Mouse (Mus musculus): ENCODE data around the gene Samd4b. TPM values are rescaled to one million over a fixed set of nuclear protein-coding genes. Genes with fewer than 3 reads are reported as not detected.

Gene Samd4b
- polyA plus RNA-seq, 2 experiments: 33.0 to 82.0 TPM

DNA sequence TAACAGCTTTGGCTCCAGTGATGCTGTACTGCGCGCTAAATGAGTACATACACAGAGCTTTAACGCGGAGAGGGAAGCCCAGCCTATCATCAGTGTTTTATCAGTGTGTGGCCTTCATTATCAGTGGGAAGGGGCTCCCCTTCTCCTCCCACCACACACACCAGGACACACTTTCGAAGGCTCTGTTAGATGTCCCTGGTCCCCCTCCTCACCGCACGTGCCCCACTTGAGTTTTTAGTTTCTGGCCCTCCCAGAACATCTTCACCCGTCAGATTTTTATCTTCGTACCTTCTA, 720 bp downstream of the Samd4b start:
- Histone ChIP-seq H3K4me3 (replicated peaks; ENCODE audit: low read length) (peak overlapping the region; percentile 67), H3K27me3 (ENCODE audit: control insufficient read depth, insufficient read depth, low read length) (no peaks in the 10 kb centered on the region), H3K9me3 (ENCODE audit: control insufficient read depth, low read length) (no peaks in the 10 kb centered on the region), H3K9ac (ENCODE audit: low read depth, low read length, severe bottlenecking) (peak overlapping the region; percentile 69), H3K4me2 (replicated peaks; ENCODE audit: low read depth, low read length, severe bottlenecking) (peak overlapping the region; percentile 59), H3K27ac (replicated peaks; ENCODE audit: low read depth, low read length) (no peak overlapping the region), H3K36me3 (ENCODE audit: control insufficient read depth, insufficient read depth, low read length) (0 out of 2 replicates have a peak, but pooled peaks cover 2% of the 10 kb centered on the region), H3K4me1 (ENCODE audit: control insufficient read depth, insufficient read depth, low read length) (peaks cover 20% of the 10 kb centered on the region)
- DNase-seq (ENCODE audit: low spot score) (no peak), ATAC-seq (ENCODE audit: low FRiP score, low read depth) (no peak)
- no peak for TF ChIP-seq POLR2A (IDR thresholded peaks at IDR 0.05; ENCODE audit: borderline replicate concordance, extremely low read depth, insufficient read depth, insufficient read length)
- WGBS: 8% methylated on average over 9 of the region's 9 CpGs

DNA sequence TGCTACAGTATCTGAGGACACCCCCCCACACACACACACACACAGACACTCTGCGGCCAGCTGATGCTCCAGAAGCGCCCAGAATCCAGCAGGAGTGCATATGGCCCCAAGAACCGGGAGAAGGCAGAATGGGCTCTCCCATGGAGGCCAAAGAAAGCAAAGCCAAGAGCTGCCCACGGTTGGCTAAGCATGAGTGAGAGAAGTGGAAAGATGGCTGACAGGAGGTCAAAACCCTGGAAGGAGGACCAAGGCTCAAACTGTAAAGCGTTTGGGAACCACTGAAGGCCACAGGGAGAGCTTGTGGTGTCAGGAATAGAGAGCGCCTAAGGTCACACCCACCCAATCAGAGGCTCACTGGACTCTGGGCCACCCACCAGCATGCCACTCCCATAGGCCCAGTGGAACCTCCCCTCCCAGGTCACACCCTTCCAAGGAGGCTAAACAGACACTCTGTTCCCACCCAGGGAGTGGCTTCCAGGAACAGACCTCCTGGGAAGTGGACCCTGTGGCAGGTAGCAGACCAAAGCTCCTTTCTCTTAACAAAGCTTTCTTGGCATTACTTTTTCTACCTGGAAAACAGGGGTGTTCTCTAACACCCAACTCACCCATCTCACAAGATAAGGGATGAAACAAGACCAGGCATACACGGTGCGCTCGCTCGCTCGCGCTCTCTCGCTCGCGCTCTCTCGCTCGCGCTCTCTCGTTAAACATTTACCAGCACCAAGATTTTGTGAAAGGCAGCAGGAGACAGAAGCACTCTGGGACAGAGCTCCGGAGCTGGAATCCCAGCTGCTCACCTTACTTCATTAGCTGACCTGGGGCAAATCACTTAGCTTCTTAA, 1.3 kb downstream of the Samd4b start:
- peak overlapping the region; percentile 59 for H3K4me2 ChIP-seq (replicated peaks; ENCODE audit: low read depth, low read length, severe bottlenecking)
- H3K4me3 ChIP-seq (replicated peaks; ENCODE audit: low read length): peak overlapping the region; percentile 67
- H3K9me3 ChIP-seq (ENCODE audit: control insufficient read depth, low read length): no peaks in the 10 kb centered on the region
- H3K27ac ChIP-seq (replicated peaks; ENCODE audit: low read depth, low read length): no peak overlapping the region
- peaks cover 20% of the 10 kb centered on the region for H3K4me1 ChIP-seq (ENCODE audit: control insufficient read depth, insufficient read depth, low read length)
- no peak for TF ChIP-seq POLR2A (IDR thresholded peaks at IDR 0.05; ENCODE audit: borderline replicate concordance, extremely low read depth, insufficient read depth, insufficient read length)
- H3K36me3 ChIP-seq (ENCODE audit: control insufficient read depth, insufficient read depth, low read length): 0 out of 2 replicates have a peak, but pooled peaks cover 2% of the 10 kb centered on the region
- ATAC-seq (ENCODE audit: low FRiP score, low read depth) (no peak), DNase-seq (ENCODE audit: low spot score) (no peak)
- WGBS: 40% methylated on average over 20 of the region's 20 CpGs
- H3K27me3 ChIP-seq (ENCODE audit: control insufficient read depth, insufficient read depth, low read length): no peaks in the 10 kb centered on the region
- peak overlapping the region; percentile 69 for H3K9ac ChIP-seq (ENCODE audit: low read depth, low read length, severe bottlenecking)

DNA sequence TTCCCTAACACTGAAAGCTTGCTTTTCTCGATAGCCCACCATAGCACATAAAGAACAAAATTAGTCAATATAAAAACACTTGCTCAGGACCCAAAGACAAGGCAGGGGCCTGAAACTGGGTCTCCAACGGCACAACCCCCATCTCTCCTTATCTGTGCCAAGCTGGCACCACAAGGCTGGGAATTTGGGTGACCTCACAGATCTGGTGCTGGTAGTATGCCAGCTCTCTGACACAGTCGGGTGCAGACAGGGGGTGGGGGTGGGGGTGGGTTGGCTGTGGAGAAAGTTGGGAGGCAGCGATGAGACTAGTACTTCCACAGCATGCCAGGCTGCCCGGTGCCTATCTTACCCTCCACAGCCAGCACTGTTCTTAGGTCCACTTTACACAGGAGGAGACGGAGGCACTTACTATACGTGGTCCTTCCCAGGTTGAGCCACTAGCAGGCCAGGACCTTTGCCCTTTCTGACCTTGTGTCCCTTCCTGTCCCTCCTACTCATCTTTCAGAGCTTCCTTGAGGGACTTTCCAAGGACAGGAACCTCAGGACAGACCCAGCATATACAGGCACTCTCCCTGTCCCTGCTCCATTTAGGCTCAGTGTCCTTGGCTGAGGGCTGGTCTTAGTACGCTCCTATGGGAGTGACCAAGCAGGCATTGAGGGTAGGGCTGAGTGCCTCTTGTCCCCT, 2.1 kb downstream of the Samd4b start:
- ATAC-seq (ENCODE audit: low FRiP score, low read depth): no peak
- 0 out of 2 replicates have a peak, but pooled peaks cover 2% of the 10 kb centered on the region for H3K36me3 ChIP-seq (ENCODE audit: control insufficient read depth, insufficient read depth, low read length)
- H3K27ac ChIP-seq (replicated peaks; ENCODE audit: low read depth, low read length): no peak overlapping the region
- H3K9ac ChIP-seq (ENCODE audit: low read depth, low read length, severe bottlenecking): no peak overlapping the region
- H3K4me3 ChIP-seq (replicated peaks; ENCODE audit: low read length): no peak overlapping the region
- peaks cover 22% of the 10 kb centered on the region for H3K4me1 ChIP-seq (ENCODE audit: control insufficient read depth, insufficient read depth, low read length)
- DNase-seq (ENCODE audit: low spot score): no peak
- H3K9me3 ChIP-seq (ENCODE audit: control insufficient read depth, low read length): no peaks in the 10 kb centered on the region
- WGBS: 74% methylated on average over 8 of the region's 8 CpGs
- TF ChIP-seq POLR2A (IDR thresholded peaks at IDR 0.05; ENCODE audit: borderline replicate concordance, extremely low read depth, insufficient read depth, insufficient read length): no peak
- no peaks in the 10 kb centered on the region for H3K27me3 ChIP-seq (ENCODE audit: control insufficient read depth, insufficient read depth, low read length)
- peak overlapping the region; percentile 59 for H3K4me2 ChIP-seq (replicated peaks; ENCODE audit: low read depth, low read length, severe bottlenecking)

DNA sequence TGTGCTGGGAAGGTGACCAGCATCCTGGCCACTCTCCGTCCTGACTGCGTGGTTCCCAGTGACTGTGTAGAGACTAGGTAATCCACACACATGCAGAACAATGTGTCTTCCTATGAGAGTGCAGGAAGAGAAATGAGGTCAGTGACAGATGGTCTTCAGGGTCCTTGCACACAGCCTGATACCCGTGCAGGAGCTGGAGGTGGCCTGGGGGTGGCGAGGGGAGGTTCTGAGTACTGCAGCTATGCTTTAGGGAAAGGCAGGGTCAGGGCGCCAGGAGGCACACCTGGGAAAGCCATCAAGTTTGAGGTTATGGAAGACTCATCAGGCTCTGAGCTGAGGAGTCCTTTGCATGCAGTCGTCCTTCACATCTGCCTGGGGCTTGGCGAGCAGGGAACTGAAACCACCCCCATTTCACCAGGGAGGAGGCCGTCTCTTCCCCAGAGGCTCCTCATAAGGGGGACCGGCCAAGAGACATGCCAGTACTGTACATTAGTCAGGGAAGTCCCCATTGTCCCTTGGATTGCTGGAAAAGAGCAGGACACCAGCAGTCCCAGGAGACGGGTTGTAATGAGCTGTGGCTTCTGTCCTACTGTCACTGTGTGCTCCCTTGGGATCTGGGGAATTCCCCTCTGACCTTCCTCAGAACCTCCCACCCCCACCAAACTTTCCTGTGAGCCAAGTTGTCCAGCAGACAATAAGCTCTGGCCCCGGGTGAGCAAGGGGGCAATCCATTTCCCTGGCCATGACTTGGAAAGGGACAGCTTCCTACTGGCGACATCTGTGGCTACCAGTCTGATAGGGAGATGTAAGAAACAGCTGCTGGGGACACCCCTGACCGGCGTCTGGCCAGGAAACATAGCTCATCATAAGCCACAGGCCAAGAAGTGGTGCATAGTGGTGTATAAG, 4.5 kb downstream of the Samd4b start:
- no peaks in the 10 kb centered on the region for H3K9me3 ChIP-seq (ENCODE audit: control insufficient read depth, low read length)
- TF ChIP-seq POLR2A (IDR thresholded peaks at IDR 0.05; ENCODE audit: borderline replicate concordance, extremely low read depth, insufficient read depth, insufficient read length): no peak
- H3K27me3 ChIP-seq (ENCODE audit: control insufficient read depth, insufficient read depth, low read length): no peaks in the 10 kb centered on the region
- 0 out of 2 replicates have a peak, but pooled peaks cover 2% of the 10 kb centered on the region for H3K36me3 ChIP-seq (ENCODE audit: control insufficient read depth, insufficient read depth, low read length)
- peak; percentile 13 for DNase-seq (ENCODE audit: low spot score)
- ATAC-seq (ENCODE audit: low FRiP score, low read depth): no peak
- H3K4me2 ChIP-seq (replicated peaks; ENCODE audit: low read depth, low read length, severe bottlenecking): no peak overlapping the region; the same call in 1 of the 2 replicates
- H3K9ac ChIP-seq (ENCODE audit: low read depth, low read length, severe bottlenecking): no peak overlapping the region
- H3K4me3 ChIP-seq (replicated peaks; ENCODE audit: low read length): no peak overlapping the region
- H3K27ac ChIP-seq (replicated peaks; ENCODE audit: low read depth, low read length): peak overlapping the region; percentile 38; the same call in 1 of the 2 replicates
- peaks cover 24% of the 10 kb centered on the region for H3K4me1 ChIP-seq (ENCODE audit: control insufficient read depth, insufficient read depth, low read length)
- 47% methylated on average over 14 of the region's 14 CpGs for WGBS

DNA sequence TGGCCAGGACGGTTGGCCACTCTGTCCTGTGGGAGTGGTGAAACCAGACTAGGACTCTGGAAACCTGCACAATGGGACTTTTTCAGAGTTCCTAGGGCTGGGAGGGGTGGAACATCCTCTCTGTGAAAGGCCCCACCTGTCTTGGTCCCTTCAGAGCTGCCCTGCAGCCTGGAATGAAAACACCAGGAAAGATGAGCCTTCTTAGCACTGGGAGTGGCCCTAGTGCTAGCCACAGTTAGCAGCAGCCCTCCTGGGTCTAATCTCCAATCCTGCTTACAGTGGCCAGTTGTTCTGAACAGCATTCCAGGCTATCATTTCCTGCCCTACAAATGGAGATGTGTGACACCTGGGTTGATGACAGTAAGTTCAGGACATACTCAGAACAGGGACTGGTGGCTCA, 6.1 kb downstream of the Samd4b start:
- H3K4me2 ChIP-seq (replicated peaks; ENCODE audit: low read depth, low read length, severe bottlenecking): no peak overlapping the region
- peaks cover 36% of the 10 kb centered on the region for H3K4me1 ChIP-seq (ENCODE audit: control insufficient read depth, insufficient read depth, low read length)

More for the DNA sequence above, 6.1 kb downstream of the Samd4b start:
- Histone ChIP-seq H3K9ac (ENCODE audit: low read depth, low read length, severe bottlenecking) (no peak overlapping the region), H3K4me3 (replicated peaks; ENCODE audit: low read length) (no peak overlapping the region), H3K27ac (replicated peaks; ENCODE audit: low read depth, low read length) (no peak overlapping the region), H3K36me3 (ENCODE audit: control insufficient read depth, insufficient read depth, low read length) (0 out of 2 replicates have a peak, but pooled peaks cover 2% of the 10 kb centered on the region), H3K9me3 (ENCODE audit: control insufficient read depth, low read length) (no peaks in the 10 kb centered on the region), H3K27me3 (ENCODE audit: control insufficient read depth, insufficient read depth, low read length) (no peaks in the 10 kb centered on the region)
- 88% methylated on average over 1 of the region's 1 CpGs for WGBS
- ATAC-seq (ENCODE audit: low FRiP score, low read depth) (no peak), DNase-seq (ENCODE audit: low spot score) (no peak)
- TF ChIP-seq POLR2A (IDR thresholded peaks at IDR 0.05; ENCODE audit: borderline replicate concordance, extremely low read depth, insufficient read depth, insufficient read length): no peak
